Mouse (Mus musculus): ENCODE data around the gene Mrpl50.
"Not testable (repeated sequence)": the region's sequence is repeated elsewhere in the genome, so short reads cannot be mapped to it uniquely, and the experiment has no call there.

Gene Mrpl50

GRCm38 (mm10) chr4:49509183-49509582, 11.7 kb downstream of the Mrpl50 start:
- no peak for ATAC-seq (ENCODE audit: low TSS enrichment)

DNA sequence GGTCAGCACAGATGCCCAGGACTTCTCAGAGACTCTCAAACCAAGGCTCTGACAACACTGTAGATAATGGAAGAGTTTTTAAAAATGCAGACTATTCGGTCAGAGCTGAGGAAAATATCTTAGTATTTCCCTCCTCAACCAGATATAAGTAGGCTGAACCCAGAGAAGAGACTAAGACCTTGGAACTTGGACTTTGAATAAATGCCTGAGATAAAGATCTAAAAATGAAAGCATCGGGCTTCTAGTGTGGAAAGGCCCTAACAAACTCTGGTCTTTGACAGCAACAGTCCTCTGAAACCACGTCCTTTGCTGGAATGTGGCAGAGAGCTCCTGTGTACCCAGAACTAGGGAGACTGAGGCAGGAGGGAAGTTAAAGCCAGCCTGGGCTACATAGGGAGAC, 14.5 kb downstream of the Mrpl50 start, which contains the start of gene Baat:
Baat (minus strand) TSS at position 172 of the 400 bp plus-strand sequence.
- ATAC-seq (ENCODE audit: low TSS enrichment) = no peak

DNA sequence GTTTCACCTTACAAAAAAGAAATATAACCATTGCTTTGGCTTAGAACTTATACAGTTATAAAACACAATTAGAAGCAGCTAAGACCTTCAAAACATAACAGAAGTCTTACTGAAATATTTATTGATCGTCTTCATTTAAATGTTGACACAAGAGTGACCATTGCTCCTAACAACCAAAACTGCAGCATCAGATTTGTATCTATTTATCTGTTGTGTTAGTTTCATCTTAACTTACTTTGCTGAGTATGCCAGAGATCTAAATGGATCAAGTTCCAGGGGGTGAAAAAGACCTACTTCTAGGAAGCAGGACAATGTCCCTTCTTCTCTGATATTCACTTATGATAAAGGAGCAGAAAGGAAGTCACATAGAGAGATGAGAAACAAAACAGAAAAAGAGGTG, 17.3 kb downstream of the Mrpl50 start:
- ATAC-seq (ENCODE audit: low TSS enrichment) = no peak

- not testable (repeated sequence) for ATAC-seq (ENCODE audit: low TSS enrichment)
Observed at GRCm38 (mm10) chr4:49485934-49486650, 34.8 kb downstream of the Mrpl50 start.

DNA sequence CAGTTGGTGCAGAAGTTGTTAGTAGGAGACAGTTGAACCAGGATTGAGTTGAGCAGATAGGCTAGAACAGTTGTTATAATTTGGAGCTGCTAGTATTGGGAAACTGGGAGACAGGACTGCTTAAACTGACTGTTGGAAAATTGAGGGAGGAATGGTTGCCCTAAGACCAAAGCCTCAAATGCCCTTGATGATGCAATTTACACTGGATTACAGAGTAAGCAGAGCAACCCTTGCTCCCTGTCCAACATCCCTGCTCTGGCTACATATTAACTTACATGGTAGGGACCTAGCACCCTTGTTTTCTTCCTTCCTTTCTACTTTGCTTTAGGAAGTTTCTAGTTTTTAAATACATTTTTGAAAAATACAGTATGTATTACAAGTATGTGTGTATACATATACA, 35.5 kb downstream of the Mrpl50 start:
- ATAC-seq (ENCODE audit: low TSS enrichment) = no peak

GRCm38 (mm10) chr4:49480896-49481295, 40.0 kb downstream of the Mrpl50 start:
- ATAC-seq (ENCODE audit: low TSS enrichment) = no peak

DNA sequence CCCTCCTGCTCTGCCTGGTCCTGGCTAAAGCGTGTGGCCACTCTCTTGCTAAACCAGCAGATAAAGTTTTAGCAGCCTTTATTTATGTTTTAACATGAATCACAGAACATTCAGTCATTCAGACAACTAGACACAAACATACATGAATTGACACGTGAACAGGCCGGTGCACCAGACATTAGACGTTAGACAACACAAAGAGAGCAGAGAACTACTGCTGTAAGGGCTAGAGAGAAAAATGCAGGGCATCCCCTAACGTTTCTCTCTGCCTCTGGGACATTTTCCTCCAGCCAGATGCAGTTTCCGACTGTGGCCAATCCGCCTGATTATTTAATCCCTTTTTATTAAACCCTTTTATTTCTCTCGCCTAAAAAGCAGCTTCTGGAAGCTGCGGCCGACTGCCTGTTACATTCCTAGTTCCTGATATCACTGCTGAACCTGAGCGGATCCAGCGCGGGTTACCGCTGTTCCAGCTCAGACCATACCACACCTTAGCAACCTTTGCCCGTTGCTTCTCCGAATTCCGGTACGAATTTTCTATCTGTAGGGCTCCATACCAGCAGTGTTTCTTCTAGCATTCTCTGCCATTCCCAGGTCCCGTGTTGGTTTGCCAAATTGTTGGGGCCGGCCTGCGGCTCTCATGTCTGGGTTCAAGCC, 40.7 kb downstream of the Mrpl50 start:
- no peak for ATAC-seq (ENCODE audit: low TSS enrichment)

DNA sequence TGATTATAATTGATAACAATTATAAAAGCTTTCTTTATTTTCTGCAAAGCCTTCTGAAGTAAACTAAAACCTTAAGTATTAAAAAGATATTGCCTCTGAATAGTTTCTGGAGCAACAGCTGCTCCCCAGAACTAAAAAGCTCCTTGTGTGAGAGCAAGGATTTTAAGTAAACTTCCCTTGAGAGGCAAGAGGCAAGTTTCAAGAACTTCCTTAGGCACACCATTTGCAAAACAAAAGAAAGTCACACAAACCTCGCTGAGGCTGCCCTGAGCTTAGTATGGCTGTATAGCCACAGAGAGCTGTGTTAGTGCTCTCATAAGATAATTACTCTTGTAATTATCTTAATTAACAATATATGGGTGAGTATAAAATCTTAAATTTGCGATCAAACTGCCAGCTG, 41.9 kb downstream of the Mrpl50 start:
- not testable (repeated sequence) for ATAC-seq (ENCODE audit: low TSS enrichment)

DNA sequence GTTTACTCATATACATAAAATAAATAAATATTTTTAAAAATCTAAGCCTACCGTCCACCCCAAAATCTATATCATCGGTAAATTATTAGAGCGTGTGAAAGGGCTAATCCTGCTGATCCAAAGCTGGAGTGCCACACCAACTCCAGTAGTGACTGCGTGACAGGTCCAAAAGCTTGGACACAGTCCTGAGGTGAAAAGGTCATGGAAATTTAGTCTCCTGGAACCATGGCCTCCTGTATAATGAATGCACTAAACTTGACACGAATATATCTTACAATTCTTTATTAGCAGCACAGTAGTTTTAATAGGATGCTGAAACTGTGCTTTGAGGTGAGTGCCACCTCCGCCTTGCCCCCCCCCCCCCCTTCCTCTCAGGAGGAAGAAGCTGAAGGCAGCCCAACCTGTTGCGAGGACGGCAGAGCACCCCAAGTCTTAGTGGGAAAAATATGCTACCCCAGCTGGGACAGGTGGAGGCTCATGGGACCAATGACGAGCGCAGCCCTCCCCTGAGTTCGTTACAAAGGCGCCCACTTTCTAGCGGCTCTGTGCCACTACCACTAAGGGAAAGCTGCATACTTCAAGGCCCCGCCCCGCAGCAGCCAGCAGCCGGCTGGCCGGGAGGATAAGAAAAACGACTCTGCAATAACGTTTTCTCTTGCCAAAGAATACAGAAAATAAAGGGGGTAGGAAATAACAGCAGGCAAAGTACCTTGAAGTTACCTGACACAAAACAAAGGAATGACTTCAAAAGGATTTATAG, 42.6 kb downstream of the Mrpl50 start:
- no peak for ATAC-seq (ENCODE audit: low TSS enrichment)

- no peak for ATAC-seq (ENCODE audit: low TSS enrichment)
Observed at GRCm38 (mm10) chr4:49474583-49474982, 46.3 kb downstream of the Mrpl50 start.

GRCm38 (mm10) chr4:49473435-49474100, 47.3 kb downstream of the Mrpl50 start, which contains the start of gene Acnat1:
Gene Acnat1, minus strand, starts transcription at chr4:49473912.
- no peak for ATAC-seq (ENCODE audit: low TSS enrichment)

GRCm38 (mm10) chr4:49469435-49470151, 51.3 kb downstream of the Mrpl50 start:
- ATAC-seq (ENCODE audit: low TSS enrichment) = no peak

DNA sequence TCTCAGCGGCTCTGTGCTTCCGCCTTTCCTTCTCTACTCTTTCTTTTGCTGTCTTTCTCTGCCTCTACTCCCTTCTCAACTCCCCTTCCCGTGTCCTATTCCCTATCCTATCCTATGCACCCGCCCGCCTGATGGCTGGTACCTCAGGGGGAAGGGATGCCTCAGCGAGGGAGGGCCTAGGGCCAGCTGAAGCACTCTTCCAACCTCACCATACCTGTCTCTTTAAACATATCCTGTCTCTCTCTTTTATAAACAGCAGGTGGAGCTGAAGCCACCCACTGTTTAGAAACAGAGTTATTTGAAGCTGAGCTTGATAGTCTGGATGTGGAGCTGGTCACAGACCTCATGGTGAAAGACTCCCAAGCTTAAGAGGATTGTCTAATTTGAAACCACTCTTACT, 53.5 kb downstream of the Mrpl50 start:
- no peak for ATAC-seq (ENCODE audit: low TSS enrichment)
